Mouse (Mus musculus): ENCODE measurements around the gene Wnt4.

Gene Wnt4

DNA sequence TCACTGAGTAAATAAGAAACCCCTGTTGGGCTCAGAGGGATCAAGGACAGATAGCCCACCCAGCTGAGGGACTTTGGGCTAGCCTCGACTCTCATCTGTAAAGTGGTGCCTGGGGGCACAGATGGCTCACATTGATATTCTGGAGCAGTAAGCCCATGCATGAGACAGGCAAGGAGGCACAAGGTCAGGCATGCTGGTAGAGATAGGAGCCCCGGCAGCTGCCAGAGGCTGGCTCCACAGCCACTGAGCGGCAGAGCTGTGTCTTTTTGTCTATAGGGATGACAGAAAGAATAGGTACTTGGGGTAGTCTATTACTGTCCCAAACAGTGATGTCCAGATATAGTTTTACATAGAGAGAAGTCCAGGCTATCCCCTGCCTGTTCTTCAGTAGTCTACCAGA lies 4.0 kb downstream of the Wnt4 start:
- DNase-seq: no peak

DNA sequence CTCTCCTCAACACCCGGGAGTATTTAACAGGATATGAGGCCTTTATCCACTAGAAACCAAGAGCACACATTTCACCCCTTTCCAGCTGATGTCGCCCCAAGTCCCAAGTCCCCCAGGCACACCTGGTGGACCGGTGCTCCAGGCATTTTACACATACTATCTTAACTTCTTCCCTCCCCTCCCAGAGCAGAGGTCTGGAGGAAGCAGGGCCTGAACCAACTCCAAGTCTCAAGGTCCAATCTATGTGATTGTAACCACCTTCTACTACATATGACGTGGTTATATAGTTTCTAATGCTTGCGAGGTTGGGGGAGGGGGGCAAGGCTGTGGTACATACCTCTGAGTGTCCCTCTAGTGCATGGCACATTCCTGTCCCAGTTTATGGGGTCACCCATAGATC lies 4.8 kb downstream of the Wnt4 start:
- DNase-seq: no peak

DNA sequence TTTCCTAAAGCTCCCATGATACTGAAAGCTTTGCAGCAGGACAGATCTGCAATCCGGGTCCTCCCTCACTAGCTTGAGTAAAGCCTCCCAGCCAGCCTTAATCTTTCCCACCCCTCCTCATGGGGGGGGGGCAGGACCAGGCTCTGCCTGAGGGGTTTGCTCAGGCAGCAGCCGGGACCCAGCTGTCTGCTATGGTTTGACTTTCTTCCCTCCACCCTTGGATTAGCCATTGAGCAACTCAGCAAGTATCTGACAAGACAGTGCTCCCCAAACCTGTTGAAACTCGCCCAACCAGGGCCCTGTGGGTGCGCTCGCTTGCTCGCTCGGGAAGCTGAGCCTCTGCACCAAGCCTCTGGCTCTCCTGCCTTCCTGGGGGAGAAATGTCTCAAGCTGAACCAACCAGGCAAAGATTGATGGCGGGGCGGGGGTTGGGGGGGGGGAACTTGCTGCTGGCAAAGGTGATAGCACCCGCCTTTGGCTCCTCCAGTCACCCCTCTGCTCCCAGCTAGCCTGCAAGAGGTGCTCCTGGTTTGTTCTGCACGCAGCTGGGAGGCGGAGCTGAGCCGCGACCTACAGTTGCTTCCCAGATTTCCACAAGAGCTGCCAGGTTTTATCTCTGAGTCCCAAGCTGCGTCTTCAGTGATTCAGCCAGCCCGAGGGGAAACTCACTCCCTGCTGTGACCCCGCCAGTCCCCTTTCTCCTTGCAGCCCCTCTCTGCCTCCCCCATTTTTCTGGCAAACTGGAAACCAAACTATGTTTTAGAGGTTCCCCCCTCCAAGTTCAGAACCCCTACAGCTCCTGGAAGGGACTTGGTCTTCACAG lies 5.5 kb downstream of the Wnt4 start:
- DNase-seq: no peak

DNA sequence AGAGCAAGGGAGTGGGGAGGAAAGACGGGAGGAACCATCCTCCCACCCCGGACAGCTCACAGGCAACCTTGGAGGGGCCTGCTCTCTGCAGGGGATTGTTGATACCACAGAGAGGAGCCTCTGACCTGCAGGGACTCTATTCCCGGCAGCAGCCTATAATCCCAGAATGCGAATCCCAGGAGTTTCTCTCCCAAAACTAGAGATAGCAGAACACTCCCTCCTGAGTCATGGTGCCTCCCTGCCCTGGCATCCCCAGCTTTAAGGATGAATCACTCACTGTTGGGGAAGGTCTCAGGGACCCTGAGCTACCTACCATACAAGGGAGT lies 6.1 kb downstream of the Wnt4 start:
- DNase-seq: no peak

DNA sequence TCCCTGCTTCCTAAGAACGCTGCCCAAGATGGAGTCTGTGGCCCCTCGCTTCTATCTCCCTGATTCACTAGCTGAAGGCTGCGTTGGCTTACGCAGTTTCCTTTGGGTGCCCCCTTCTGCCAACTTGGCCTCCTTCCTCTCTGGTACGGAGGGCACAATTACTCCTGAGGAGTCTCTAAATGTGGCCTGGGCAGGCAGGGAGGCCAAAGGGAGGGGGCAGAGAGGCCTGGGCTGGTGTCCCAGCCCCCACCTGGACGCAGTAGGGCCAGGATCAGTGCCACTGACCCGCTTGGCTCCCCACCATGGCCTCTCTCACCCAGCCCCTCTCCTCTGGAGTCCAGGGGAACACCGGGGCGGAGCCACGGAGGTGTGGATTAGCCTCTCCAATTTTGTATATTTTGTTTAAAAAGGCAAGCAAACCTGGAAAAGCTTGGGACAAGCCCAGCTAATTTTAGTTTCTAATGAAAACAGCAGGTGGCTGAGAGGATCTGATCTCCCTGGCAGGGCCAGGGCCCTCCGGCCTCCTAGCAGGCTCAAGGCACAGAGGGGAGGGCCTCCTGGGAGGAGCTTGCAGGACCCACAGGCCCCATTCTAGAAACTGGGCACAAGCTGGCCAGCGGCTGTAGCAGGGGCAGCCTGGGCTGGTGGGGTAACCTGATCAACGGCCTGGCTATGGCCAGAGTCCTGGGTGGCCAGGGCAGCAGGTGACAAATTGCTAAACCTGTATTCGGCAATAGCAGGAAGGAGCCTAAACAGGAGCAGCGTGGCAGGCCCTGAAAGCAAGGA lies 8.8 kb downstream of the Wnt4 start:
- no peak for DNase-seq

DNA sequence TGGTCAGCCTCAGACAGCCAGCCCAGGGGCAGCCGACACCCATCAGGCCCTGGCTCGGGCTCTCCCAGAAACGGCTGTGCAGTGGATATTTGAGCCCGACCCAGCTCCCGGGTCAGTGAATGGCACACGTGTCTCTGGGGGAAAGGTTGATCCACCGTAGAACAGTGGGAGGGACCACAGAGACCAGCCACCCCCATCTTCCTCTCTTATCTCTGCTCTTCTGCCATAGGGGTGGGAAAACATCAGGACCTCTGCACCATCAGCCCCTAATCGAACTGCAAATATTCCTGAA lies 9.3 kb downstream of the Wnt4 start:
- no peak for DNase-seq

DNA sequence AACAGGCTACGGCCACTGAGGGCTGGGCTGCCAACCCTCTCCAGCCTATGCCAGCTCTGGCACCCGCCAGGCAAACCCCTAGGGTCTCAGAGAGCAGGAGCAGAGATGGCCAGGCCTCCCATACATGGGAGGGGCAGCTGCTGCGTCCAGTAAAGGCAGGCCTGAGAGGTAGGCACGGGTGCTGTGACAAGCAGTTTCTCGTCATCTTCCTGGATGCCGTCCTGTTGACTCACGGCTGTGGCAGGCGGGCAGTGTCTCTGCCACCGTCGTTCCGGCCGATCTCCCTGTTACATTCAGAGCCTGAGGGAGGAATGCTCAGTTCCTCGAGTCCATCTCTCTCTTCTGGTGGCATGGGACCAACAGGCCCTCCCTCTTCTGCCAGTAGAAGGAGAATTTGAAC lies 9.9 kb downstream of the Wnt4 start:
- no peak for DNase-seq

DNA sequence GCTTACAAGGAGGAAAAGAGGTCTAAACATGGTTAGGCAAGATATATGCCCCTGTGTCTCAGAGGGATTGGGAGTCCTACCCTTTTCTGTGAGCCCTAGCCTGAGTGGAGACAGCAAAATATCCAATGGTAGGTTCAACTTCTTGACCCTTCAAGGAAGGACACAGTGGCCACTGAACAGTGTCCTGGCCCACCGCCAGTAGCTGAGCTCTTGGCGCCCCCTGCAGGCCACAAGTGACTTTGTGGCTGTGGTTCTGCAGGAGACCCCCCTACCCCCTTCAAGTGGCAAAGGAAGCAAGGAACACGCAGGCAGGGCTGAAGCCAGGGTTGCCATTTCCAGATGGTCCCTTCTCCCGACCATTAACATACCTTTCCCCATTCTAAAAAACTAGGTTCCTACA lies 10.5 kb downstream of the Wnt4 start:
- peak; percentile 73 for DNase-seq

DNA sequence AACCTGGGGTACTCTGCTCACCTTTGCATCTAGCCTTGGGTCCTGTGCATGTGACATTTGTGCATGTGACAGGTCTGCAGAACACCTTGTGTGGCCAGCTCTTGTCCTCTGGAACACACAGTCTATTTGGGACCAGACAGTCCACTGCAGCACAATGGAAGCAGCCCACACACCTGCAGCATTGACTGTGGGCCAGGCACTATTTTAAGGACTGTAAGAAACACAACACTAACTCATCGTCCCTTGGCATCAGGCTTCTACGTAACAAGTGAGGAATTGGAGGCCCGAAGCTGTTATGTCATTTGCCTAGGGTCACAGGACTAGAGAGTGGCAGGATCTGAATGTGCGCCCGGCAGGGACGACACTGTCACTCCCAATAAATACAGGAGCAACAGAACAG lies 12.4 kb downstream of the Wnt4 start:
- DNase-seq: no peak

DNA sequence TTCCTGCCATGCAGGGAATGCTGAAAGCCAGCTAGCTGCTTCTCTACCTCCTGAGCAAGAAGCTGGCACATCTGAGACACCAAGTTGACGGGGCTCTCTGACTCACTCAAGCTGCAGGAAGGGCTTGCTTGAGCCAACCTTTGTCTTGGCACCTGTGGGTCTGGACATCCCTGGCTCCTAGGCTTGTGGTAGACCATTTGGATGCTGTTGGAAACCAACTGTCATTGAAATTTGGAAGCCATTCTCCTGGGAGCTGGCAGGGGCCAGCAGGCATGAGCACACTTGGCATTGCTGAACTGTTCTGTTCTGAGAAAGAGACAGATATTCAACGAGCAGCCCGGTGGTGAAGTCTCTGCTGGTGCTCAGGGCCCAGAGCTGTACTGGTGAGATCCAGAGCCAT lies 13.0 kb downstream of the Wnt4 start:
- no peak for DNase-seq

DNA sequence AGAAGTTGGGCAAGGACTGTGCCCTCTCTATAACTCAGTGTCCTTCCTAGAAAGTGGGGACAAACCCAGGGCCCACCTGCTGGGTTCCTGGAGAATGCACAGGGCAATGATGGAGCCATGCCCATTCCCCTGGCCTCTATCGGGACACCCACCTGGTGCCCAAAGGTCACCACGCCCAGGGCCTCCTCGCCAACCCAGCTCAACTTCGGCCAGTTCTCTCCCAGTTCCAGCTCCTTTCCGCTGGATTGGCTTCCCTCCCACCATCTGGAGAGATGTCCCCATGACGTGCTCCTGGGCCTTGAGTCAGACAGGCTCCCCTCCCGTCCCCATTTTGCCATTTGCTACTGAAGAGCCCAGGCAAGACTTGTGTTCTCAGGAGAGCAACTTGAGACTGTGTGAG lies 15.3 kb downstream of the Wnt4 start:
- no peak for DNase-seq

DNA sequence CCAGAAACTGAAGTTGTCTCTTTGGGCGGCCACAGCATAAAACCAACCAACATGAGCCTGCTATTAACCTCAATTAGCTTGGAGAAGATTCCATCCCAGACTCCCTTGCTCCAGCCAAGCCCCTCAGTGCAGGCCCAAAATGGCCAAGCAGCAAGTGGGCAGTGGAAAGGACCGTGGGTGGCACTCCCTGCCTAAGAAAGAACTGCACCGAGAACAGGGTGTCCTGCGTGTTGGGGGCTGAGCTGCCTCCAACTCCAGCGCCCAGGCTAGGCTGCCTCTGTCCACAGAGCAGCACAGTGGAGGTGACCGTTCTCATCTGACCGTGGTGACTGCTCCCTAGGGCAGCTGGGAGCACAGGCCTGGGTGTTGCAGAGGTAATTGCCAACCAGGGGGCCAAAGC lies 16.7 kb downstream of the Wnt4 start:
- no peak for DNase-seq

DNA sequence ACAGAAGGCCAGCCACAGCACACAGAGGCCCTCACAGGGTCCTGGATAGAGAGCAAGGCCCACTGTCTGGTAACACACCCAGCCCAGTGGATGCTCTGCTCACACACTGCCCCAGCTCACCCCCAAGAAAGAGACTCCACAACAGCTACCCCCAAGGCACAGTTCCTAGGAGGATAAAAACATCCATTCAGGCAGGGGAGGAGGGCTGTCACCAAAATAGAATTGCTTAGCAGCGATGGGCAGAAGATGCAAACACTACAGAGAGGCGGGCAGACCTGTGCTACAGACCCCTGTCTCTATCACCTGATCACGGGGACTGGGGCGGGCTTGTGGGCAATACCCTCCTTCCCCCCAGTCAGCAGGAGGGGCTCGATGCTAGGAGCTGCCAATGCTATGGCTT lies 17.2 kb downstream of the Wnt4 start:
- no peak for DNase-seq

DNA sequence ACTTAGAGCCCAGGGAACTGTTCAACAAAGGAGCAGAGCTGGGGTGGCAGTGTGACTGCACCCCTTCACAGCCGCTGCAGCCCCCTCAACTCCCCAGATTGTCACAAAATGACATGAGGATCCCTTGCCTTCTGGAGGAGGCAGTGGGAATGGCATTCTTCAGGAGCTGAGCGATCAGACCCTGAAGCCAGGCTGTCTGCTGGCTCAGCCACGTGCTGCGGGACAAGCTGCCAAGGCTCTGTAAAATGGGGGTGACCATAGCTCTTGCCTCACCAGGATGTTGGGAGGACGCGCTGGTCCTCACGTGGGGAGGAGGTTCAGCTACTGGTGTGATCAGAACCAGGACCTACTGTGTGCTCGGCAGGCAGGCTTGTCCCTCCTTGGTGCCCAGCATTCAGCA lies 17.7 kb downstream of the Wnt4 start:
- no peak for DNase-seq

DNA sequence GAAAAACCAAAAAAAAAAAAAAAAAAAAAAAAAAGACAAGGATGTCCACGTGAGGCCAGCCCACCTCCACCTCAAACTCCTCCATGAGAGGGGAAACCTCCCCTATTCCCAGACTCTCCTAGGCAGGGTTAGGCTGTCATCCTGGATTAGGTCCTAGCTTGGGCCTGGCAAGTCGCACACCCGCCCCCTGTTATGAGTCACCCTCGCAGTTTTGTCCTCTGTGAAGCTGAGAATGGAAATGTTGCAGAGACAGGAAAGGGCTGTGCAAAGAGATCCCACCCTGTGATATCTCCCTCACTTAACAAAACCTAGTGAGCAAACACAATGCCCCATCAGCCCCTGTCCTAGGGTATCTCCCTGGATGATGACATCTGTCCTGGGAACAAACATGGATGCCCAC lies 20.3 kb downstream of the Wnt4 start:
- DNase-seq: no peak

DNA sequence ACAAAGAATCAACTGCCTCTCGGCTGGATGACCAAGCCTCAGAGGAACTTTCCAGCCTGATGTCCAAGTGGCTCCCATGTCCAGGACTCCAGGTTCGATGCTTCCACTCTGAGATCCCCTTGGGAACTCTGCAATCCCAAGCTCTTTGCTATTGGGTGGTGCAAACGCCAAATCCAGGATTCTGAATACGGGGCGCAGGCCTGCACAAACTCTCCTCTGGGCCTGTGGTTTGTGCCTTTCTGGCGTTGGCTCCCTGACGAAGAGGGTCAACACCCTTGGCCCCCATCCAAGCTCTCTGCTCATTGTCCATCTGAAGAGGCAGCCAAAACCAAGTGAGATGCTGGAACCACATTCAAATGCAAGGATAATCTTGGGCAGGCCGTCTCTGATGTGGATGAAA lies 21.1 kb downstream of the Wnt4 start:
- DNase-seq: no peak

DNA sequence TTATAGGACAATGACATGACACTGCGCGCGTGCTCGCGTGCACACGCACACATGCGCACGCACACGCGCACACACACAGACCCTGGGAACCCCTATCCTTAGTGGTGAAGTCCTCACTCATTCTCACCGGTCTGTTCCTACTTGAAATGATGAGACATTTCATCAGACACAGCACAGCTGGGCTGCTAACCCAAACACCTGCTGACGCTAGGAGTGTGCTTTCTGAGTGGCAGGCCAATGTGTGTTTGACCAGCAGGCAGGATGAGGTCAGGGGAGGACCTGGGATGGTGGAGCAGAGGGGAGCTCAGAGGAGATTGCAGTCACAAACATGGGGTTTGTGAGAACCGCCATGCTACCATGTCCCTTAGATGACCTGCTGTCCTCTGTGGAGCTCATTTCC lies 22.9 kb downstream of the Wnt4 start:
- no peak for DNase-seq

DNA sequence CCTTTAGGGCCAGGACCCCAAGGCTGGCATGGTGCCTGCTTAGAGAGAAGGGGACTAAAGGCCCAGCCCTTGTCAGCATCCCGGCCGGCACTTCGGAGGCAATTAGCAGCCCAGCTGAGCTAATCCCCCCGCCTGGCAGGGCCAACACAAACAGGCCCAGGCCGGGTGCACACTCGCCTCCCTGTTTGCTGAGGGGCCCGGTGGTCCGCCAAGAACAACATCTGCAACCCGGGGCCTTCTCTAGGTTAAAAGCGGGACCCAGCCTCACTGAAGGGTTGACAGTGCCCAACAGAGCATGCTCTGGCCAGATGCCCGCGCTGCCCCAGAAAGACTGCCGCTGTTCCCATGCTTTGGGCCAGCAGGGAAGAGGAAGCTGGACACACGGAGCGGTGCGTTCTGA lies 24.3 kb downstream of the Wnt4 start:
- no peak for DNase-seq

DNA sequence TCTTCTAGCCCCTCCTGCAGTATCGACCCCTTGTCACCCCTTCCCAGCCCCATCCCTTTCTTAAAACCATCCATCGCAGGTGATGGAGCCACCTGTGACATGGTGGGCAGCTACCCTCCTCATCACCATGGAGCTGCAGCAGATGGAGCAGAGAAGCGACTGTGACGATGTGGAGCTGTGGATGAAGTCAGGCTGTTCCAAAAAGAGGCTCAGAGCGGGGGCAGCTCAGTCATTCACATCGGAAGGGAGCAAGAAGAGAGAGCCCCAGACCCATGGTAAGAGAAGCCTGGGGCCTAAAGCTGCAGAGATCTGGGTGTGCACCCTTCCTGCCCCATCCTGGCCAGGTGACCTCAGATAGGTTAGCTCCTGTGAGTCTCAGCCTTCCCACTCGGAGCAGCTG lies 26.8 kb downstream of the Wnt4 start:
- no peak for DNase-seq

DNA sequence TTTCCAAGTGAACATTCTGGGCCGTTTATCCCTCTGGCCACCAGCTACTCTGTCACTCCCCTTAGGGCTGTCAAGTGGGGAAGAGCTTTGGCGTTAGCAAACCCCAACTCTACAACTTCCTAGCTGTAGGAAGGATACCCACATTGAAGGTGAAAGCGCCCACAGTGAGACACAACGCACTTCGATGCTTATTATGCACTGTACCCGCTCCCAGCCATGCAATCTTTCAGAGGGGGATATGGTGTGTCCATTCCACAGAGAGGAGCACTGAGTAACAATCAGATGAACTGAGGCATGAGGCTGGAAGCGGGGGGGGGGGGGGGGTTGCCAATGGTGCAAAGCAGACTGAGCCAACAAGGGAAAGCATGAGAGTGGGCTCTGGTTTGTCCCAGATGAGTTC lies 27.8 kb downstream of the Wnt4 start:
- DNase-seq: no peak

DNA sequence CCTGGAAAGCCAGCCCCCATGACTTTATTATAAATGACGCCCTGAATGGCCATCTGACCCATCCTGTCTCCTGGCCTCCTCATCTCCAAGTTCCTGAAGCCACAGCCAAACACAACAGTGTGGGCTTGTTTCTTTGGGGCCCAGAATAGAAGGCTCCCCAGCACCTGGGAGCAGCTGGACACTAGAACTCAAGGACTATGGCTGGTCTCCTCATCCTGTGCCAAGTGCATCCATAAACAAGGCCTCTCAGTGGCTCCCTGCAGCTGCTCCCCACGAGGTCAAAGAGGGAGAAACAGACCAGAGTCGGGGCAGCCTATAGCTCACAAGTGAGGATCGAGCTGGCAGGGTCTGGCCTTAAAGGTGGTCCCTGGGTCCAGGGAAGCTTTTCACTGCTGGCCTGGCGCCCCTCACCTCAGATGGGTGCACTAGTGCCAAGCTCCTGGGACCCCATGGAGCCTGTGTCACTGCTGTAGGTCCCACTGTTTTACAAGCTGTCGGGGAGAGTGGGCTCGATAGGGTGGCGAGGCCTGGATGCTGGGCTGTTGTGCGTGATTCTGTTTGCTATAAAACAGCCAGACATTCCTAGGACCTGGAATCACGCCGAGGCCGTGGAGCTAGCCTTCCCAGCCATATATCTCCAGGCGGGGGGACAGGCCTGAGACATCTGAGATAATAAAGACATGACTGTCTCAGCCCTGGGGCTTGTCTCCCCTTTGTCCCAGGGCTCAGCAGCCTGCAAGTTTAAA lies 28.7 kb downstream of the Wnt4 start:
- DNase-seq: no peak

DNA sequence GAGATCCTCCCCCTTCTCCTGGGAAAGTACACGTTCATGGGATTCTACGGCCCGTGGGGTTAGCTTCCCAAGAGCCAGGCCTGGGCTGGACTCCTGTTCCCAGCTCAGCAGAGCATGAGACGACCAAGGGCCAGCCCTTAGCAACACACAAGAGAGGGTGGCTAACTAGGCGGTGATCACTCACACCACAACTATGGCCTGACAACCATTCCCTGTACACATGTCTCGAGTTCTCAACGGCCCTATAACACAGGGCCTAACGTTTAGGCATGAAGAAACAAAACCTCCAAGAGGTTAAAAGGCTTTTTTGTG lies 29.2 kb downstream of the Wnt4 start:
- no peak for DNase-seq

DNA sequence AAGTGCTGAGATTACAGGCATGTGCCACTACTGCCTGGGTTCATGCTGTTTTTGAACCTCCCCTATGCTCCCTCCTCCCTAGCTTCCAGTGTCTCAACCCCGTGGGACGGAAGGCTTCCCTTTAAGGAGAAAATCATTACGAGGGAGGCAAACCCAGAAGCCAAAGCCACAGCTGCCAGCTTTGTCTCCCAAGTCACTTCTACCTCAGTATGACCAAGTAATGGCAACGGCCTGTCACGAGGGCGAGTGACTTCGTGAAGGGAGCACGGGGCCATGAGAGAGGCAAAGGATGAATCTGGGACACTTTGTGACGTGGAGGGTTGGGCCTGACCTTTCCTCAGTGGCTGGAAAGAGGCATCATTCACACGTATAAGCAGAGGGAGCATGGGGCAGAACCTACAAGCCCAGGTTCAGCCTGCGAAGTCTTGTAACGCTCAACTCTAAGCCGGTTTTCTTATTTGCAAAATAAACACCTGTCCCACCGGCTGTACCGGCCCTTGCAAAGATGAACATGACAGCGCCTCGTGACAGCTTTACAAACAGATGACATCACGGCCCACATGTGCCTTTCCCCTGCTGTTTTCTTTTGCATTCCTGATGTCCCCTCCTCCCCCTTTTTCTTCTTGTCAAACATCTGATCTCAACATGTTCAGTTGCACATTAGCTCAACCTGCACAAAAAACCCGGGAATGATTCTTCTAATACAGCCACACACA lies 29.9 kb downstream of the Wnt4 start:
- DNase-seq: no peak

DNA sequence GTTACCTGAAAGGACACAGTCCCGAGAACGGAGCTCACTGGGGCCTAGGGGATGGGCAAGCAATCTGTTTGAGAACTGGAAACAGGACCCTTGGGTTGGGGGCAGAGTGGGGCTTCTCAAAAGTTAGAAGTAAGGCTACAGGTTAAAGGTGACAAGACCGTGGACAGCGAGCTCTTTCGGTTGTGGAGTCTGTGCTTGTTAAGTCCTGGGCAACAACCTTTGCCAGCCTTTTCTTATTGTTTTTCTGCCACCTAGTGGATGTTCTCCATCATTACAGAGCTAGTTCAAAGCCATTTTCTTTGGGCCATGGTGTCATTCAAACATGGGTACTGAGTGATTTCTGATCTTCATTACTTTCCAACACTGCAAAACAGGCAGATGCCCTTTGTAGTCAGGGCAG lies 31.1 kb downstream of the Wnt4 start:
- DNase-seq: peak; percentile 31

Data from kidney, adult 18-20 months (tissue).